Mouse (Mus musculus) G1E-ER4 (cell line): Measurements from ENCODE around the gene Mast1. TPM values are rescaled to one million over a fixed set of nuclear protein-coding genes. Genes with fewer than 3 reads are reported as not detected.

ENCODE experiments used
- GATA1 ChIP-seq: IDR thresholded peaks from one replicate; pipeline ENCODE4 v1.8.0; 2012; ENCODE audit warnings: low read length, inconsistent platforms
- polyA plus RNA-seq: library from polyadenylated mRNA; stranded (reverse); fragments of >175 nt; gene quantifications from 2 replicates; pipeline ENCODE4 v1.2.3, GENCODE M21; 2012

Mast1 gene
- polyA plus RNA-seq, 1 experiment, result 0.46 TPM

DNA sequence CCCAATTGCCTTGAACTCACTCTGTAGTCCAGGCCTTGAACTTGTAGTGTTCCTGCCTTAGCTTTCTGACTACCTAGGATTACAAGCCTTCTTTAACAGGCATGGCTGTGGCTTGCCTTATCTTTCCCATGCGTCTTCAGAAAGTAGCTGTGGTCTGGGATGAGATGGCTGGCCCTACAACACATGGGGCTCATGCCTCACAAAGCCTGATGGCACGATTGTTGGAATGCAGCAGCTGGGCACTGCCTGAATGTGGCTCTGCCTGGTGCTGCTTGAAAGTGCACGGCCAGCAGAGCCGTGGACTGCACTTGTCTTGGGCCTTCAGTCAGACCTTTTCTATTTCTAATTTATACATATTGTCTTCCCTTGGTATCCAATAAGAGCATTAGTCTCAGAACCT is 52.4 kb downstream of the Mast1 start:
- no peak for TF ChIP-seq GATA1

DNA sequence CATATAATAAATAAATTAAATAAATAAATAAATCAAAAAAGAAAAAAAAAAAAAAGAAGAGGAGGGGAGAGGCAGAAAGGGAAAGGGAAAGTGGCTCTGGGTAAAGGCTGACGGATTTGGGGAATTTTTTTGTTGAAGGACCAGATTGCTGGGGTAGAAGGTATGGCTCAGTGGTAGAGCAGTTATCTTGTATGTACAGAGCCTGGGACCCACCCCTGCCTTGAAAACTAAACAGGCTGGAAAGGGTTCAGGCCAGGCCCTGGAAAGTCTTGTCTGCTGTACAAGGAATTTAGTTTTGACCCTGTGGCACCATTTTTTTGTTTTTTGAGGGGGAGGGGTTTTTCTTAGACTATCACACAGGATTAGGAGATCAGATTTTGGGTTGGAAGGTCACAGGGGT is 58.2 kb downstream of the Mast1 start:
- TF ChIP-seq GATA1, result no peak

DNA sequence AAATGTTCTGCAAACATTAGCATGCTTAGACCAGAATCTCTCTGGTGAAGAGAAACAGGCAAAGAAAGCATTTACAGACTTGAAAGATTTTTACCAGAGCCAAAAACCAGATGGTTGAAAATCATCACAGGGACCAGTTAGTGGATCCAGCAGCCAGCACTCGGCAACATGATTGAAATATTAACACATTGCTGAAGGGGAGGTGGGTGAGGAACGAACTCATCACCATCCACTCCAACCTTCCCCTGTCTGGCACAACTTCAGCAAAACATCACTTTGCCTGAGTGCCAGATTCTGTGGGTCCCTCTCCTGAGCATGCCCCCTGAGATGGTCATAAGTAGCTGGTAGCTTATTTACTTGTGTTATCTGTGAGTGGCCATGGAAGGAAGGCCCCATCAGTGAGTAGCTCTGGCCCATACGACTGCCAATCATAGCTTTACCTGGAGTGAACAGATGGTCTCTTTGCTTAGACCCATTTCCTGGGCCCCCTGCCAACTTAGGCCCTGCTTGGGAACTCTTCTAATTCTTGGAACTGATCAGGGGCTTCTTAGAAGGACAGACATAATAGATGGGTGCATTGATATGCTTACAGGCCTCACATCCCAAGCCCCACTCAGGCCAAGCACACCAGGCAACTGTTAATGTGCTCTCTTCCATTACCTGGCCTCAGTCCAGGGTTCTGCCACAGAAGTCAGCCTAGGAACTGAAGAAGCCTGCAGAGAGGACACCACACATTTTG is 59.7 kb downstream of the Mast1 start:
- no peak for TF ChIP-seq GATA1

DNA sequence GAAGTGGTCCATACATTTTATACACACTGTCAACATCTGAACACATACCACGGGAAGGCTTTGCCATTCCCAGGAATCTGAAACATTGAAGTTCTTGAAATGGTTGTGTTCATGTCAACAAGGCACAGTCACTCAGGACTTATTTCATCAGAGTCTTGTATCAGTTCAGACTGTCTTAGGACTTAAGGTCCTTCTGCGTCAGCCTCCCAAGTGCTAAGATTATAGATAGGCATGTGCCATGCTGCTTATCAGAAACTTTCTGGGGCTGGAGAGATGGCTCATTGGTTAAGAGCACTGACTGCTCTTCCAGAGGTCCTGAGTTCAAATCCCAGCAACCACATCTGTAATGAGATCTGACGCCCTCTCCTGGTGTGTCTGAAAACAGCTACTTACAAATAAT is 62.8 kb downstream of the Mast1 start:
- no peak for TF ChIP-seq GATA1

DNA sequence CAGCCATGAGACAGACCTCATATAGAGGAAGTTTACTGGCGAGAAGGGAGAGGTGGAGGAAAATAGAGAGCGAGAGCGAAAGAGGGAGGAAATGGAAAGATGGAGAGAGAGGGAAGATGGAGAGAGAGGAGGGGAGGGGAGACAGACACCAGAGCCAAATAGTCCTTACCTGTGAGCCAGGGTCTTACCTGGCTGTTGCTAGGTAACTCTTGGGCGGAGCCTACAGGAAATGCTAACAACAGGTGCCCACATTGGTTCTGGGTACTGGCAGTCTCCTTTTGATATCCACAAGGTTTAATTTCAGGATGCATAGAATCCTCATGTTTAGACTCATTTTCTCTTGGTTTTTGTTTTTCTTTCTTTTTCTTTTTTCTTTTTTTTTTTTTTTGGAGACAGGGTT is 64.1 kb downstream of the Mast1 start:
- TF ChIP-seq GATA1, result no peak

DNA sequence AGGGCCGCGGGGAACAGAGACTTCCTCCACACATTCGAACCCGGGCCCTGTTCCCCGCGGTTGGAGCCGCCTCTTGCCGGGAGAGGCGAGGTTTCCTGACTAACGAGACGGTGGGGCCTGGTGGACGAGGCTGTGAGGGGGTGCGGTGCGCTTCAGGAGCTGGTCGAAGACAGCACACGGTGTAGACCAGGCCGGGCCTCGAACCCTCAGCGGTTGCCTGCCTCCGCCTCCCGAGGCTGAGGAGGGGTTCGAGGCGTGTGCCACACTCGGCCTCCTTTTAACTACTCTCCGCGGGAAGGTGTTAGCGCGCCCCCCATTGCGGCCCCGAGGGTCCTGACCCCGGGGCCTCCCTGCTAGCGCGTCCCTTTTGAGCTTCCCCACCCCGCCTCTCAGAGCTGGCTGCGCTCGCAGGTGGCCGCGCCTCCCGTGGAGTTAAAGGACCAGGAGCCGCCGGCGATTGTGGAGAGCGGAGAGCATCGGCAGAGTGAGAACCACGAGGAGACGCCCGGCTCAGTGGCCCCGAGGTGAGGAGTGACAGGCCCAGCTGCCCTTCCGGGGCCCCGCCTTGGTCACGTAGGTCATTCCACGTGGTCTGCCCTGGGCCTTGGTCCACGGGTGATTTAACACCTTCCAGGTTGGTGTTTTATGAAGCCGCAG is 64.7 kb downstream of the Mast1 start:
- no peak for TF ChIP-seq GATA1

DNA sequence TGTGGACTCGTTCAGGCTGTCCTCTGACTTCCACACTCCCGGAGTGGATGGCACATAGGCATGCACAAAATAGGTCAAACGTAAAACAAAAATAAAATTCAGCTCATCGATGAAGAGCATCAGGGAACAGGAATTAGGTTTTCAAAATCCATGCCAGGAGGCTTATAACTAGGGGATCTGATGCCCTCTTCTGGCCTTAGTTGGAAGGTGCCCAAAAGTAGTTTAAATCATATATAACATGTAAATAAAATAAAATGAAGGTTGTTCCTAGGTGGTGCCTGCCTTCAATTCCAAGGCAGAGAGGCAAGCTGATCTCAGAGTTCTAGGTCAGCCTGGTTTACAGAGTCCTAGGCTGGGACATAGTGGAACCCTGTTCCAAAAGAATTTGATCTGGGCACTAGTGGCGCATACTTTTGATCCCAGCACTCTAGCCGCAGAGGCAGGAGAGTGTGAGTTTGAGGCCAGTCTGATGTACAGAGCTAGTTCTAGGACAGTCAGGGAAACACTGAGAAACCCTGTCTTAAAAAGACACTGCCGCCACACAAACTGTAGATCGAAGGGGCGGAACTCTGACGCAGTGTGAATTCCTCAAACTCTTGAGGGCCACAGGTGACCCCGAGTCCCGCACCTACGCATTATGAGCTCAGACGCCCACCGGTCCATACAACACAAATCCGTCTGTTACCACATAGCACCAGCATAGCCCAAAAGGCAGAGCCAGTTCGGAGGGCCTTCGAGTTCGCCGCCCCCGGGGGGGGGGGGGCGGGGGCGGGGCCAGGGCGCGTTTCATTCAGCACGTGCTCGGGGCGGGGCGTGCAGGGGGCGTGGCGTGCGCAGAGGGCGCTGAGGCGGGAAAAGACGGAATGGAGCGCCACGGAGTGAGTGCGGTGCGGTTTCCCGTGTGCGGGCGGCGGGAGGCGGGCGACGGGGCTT is 65.5 kb downstream of the Mast1 start, which contains the start of gene Syce2:
Syce2 (plus strand) TSS at position 736 of the 933 bp plus-strand sequence.
- no peak for TF ChIP-seq GATA1

Other genes starting within 250 kb of the Mast1 start
- 187 and 191 TPM in 2 replicates for gene Nacc1, start 249.5 kb downstream of the Mast1 start, polyA plus RNA-seq
- gene Lyl1, start 235.9 kb downstream of the Mast1 start, polyA plus RNA-seq, result 435 and 447 TPM in 2 replicates
- gene G430095P16Rik, start 214.4 kb downstream of the Mast1 start, polyA plus RNA-seq, result 17.8 and 20.7 TPM in 2 replicates
- 16.4 and 17.8 TPM in 2 replicates for gene Nfix, start 137.0 kb downstream of the Mast1 start, polyA plus RNA-seq
- 1.6 and 1.7 TPM in 2 replicates for gene Dand5, start 114.5 kb downstream of the Mast1 start, polyA plus RNA-seq
- 88.2 and 112 TPM in 2 replicates for gene Gadd45gip1, start 105.8 kb downstream of the Mast1 start, polyA plus RNA-seq
- gene Rad23a, start 96.7 kb downstream of the Mast1 start, polyA plus RNA-seq, result 615 and 707 TPM in 2 replicates
- 315 and 318 TPM in 2 replicates for gene Calr, start 90.4 kb downstream of the Mast1 start, polyA plus RNA-seq
- gene Farsa, start 80.4 kb downstream of the Mast1 start, polyA plus RNA-seq, result 149 and 179 TPM in 2 replicates
- 77.8 and 102 TPM in 2 replicates for gene Syce2, start 65.2 kb downstream of the Mast1 start, polyA plus RNA-seq
- gene Gcdh, start 43.4 kb downstream of the Mast1 start, polyA plus RNA-seq, result 89.9 and 98.4 TPM in 2 replicates
- gene Klf1, start 35.4 kb downstream of the Mast1 start, polyA plus RNA-seq, result 371 and 477 TPM in 2 replicates
- 25.4 and 75.0 TPM in 2 replicates for gene Dnase2a, start 28.8 kb downstream of the Mast1 start, polyA plus RNA-seq
- not detected in 2 replicates for gene Rtbdn, start 9.6 kb upstream of the Mast1 start, polyA plus RNA-seq
- gene Gm49661, start 32.1 kb upstream of the Mast1 start, polyA plus RNA-seq, result not detected in 2 replicates
- 29.7 and 136 TPM in 2 replicates for gene Prdx2, start 32.2 kb upstream of the Mast1 start, polyA plus RNA-seq
- gene Rnaseh2a, start 32.4 kb upstream of the Mast1 start, polyA plus RNA-seq, result 725 and 803 TPM in 2 replicates
- 68.1 and 95.2 TPM in 2 replicates for gene Junb, start 41.4 kb upstream of the Mast1 start, polyA plus RNA-seq
- gene Hook2, start 53.2 kb upstream of the Mast1 start, polyA plus RNA-seq, result 10.7 and 11.9 TPM in 2 replicates
- gene Best2, start 77.2 kb upstream of the Mast1 start, polyA plus RNA-seq, result 0.03 TPM in 2 replicates
- gene Asna1, start 87.9 kb upstream of the Mast1 start, polyA plus RNA-seq, result 97.2 and 187 TPM in 2 replicates
- 299 and 448 TPM in 2 replicates for gene Trir, start 89.5 kb upstream of the Mast1 start, polyA plus RNA-seq
- gene Tnpo2, start 99.6 kb upstream of the Mast1 start, polyA plus RNA-seq, result 17.1 and 25.1 TPM in 2 replicates
- gene Fbxw9, start 122.7 kb upstream of the Mast1 start, polyA plus RNA-seq, result 24.7 and 27.7 TPM in 2 replicates
- 1.1 and 1.3 TPM in 2 replicates for gene Gm5741, start 130.6 kb upstream of the Mast1 start, polyA plus RNA-seq
- 35.9 and 40.4 TPM in 2 replicates for gene Dhps, start 134.4 kb upstream of the Mast1 start, polyA plus RNA-seq
- 4.1 and 22.5 TPM in 2 replicates for gene Wdr83os, start 143.4 kb upstream of the Mast1 start, polyA plus RNA-seq
- gene Wdr83, start 143.9 kb upstream of the Mast1 start, polyA plus RNA-seq, result 18.1 and 45.7 TPM in 2 replicates
- gene Man2b1, start 145.9 kb upstream of the Mast1 start, polyA plus RNA-seq, result 9.5 and 11.4 TPM in 2 replicates
- not detected in 2 replicates for gene Zfp791, start 185.7 kb upstream of the Mast1 start, polyA plus RNA-seq
- not detected in 2 replicates for gene Cks1brt, start 214.6 kb upstream of the Mast1 start, polyA plus RNA-seq